Mouse (Mus musculus): ENCODE results near the gene Tmem222.
A peak's percentile ranks its signal among the peaks of the same experiment; 100 is the strongest.

Gene Tmem222

GRCm38 (mm10) chr4:133282656-133283055 lies 5.1 kb upstream of the Tmem222 start:
- DNase-seq, result no peak

GRCm38 (mm10) chr4:133281951-133282481 lies 4.4 kb upstream of the Tmem222 start:
- DNase-seq, result no peak

GRCm38 (mm10) chr4:133281513-133281912 lies 3.9 kb upstream of the Tmem222 start:
- DNase-seq, result no peak

GRCm38 (mm10) chr4:133278482-133278881 lies 890 bp upstream of the Tmem222 start:
- DNase-seq, result no peak

- DNase-seq, result no peak
These were observed 475 bp upstream of the Tmem222 start for GRCm38 (mm10) chr4:133278067-133278466.

- no peak for DNase-seq
These were observed 6.7 kb downstream of the Tmem222 start for GRCm38 (mm10) chr4:133270929-133271328.

- no peak for DNase-seq
These were observed 8.0 kb downstream of the Tmem222 start for GRCm38 (mm10) chr4:133269596-133269995.

- no peak for DNase-seq
These were observed 8.7 kb downstream of the Tmem222 start for GRCm38 (mm10) chr4:133268931-133269330.

GRCm38 (mm10) chr4:133266248-133266880 lies 11.2 kb downstream of the Tmem222 start:
- no peak for DNase-seq

- DNase-seq, result peak; percentile 51
These were observed 11.8 kb downstream of the Tmem222 start for GRCm38 (mm10) chr4:133265759-133266158.

- DNase-seq, result no peak
These were observed 12.3 kb downstream of the Tmem222 start for GRCm38 (mm10) chr4:133265297-133265696.

- no peak for DNase-seq
These were observed 13.0 kb downstream of the Tmem222 start for GRCm38 (mm10) chr4:133264559-133264958.

- DNase-seq, result no peak
These were observed 13.8 kb downstream of the Tmem222 start for GRCm38 (mm10) chr4:133263756-133264155.

- peak; percentile 31 for DNase-seq
These were observed 14.7 kb downstream of the Tmem222 start, which contains the start of gene Sytl1 for GRCm38 (mm10) chr4:133262882-133263281. Gene Sytl1, minus strand, starts transcription at chr4:133263113.

GRCm38 (mm10) chr4:133262375-133262765 lies 15.2 kb downstream of the Tmem222 start:
- no peak for DNase-seq

GRCm38 (mm10) chr4:133261641-133262374 lies 15.8 kb downstream of the Tmem222 start:
- no peak for DNase-seq

- DNase-seq, result no peak
These were observed 19.7 kb downstream of the Tmem222 start for GRCm38 (mm10) chr4:133257798-133258408.

- peak; percentile 62 for DNase-seq
These were observed 20.4 kb downstream of the Tmem222 start for GRCm38 (mm10) chr4:133257230-133257629.

- peak; percentile 30 for DNase-seq
These were observed 20.8 kb downstream of the Tmem222 start for GRCm38 (mm10) chr4:133256820-133257219.

GRCm38 (mm10) chr4:133255392-133255791 lies 22.2 kb downstream of the Tmem222 start:
- no peak for DNase-seq

GRCm38 (mm10) chr4:133253412-133253811 lies 24.2 kb downstream of the Tmem222 start:
- DNase-seq, result peak; percentile 30

- peak; percentile 40 for DNase-seq
These were observed 25.5 kb downstream of the Tmem222 start for GRCm38 (mm10) chr4:133252089-133252488.

GRCm38 (mm10) chr4:133251214-133251613 lies 26.4 kb downstream of the Tmem222 start:
- DNase-seq, result peak; percentile 66

GRCm38 (mm10) chr4:133250609-133251008 lies 27.0 kb downstream of the Tmem222 start:
- peak; percentile 88 for DNase-seq
